In genomic region chr11:50042345-50042997, GRCm38 (mm10) we compare ENCODE assay signal across 21 mouse cellular contexts. TPM values are rescaled to one million over a fixed set of nuclear protein-coding genes. Genes with fewer than 3 reads are reported as not detected.
DNase-seq lines count a peak whose midpoint lies in the region; ATAC-seq lines count a peak whose summit lies in the region.
"Had no signal": no experiment of that assay in that cellular context is flagged by ENCODE, and none has a peak within 500 bp of the region (broad histone marks: within the 10 kb centered on the region; RNA-seq: fewer than 3 reads in every experiment).

No protein-coding gene starts in this region.

- intact Hi-C loops in heart, postnatal 25 days (cut with DNase I): no loop called here

- H3K79me2 ChIP-seq in macrophage (ENCODE audit: inconsistent target): peaks cover 95% of the 10 kb centered on the region

- H3K27ac ChIP-seq in heart, embryonic 13.5 days (replicated peaks): 0 out of 2 replicates have a peak overlapping the region, but pooled peaks have one; percentile 12
- 0 out of 2 replicates have a peak overlapping the region, but pooled peaks have one; percentile 60 for H3K27ac ChIP-seq in brown adipose tissue, adult 24 weeks (replicated peaks; ENCODE audit: low read depth, low read length)
- H3K27ac ChIP-seq in macrophage: peak overlapping the region; percentile 27; the same call in 1 of the 2 replicates
- H3K27ac ChIP-seq: forebrain, embryonic 12.5 days; limb, embryonic 15.5 days; neural tube, embryonic 12.5 days had no signal

- H3K4me2 ChIP-seq in heart, embryonic 13.5 days: no peak overlapping the region
- H3K4me2 ChIP-seq: forebrain, embryonic 12.5 days; heart, embryonic 11.5 days; limb, embryonic 15.5 days; midbrain, embryonic 11.5 days; neural tube, embryonic 12.5 days had no signal

- no peak for ATAC-seq in heart, embryonic 13.5 days (ENCODE audit: extremely low read depth, insufficient number of reproducible peaks, low FRiP score, low TSS enrichment)
- ATAC-seq: hindbrain, embryonic 16.5 days; lung, postnatal 0 days had no signal

- no peak for DNase-seq in heart, postnatal 25 days (ENCODE audit: low spot score)
- DNase-seq in 416B (ENCODE audit: low read depth): peak; percentile 82
- no peak for DNase-seq in frontal cortex, postnatal 36 days (ENCODE audit: low spot score in 2 of 2)
- DNase-seq in right cerebral cortex, adult 2 months (ENCODE audit: low spot score in 2 of 2): no peak
- no peak for DNase-seq in lung, postnatal 4 days
- DNase-seq: adrenal gland, postnatal 36 days; cerebellum, postnatal 10 days; heart, postnatal 36 days; kidney, adult 8-10 months; right cerebral cortex, postnatal 25 days; thymus, adult 18-20 months had no signal

- no peaks in the 10 kb centered on the region for H3K36me3 ChIP-seq in heart, embryonic 13.5 days
- no peaks in the 10 kb centered on the region for H3K36me3 ChIP-seq in macrophage (ENCODE audit: inconsistent target)
- H3K36me3 ChIP-seq: forebrain, embryonic 12.5 days; limb, embryonic 15.5 days; neural tube, embryonic 12.5 days had no signal

- WGBS in heart, embryonic 13.5 days: 68% methylated on average over 4 of the region's 4 CpGs
- WGBS in macrophage (ENCODE audit: missing documents): 38% methylated on average over 4 of the region's 4 CpGs

- H3K9ac ChIP-seq in heart, embryonic 13.5 days: no peak overlapping the region
- H3K9ac ChIP-seq: forebrain, embryonic 12.5 days; limb, embryonic 15.5 days; neural tube, embryonic 12.5 days had no signal

- H3K27me3 ChIP-seq in heart, embryonic 13.5 days (replicated peaks): no peaks in the 10 kb centered on the region
- H3K27me3 ChIP-seq: forebrain, embryonic 12.5 days; limb, embryonic 15.5 days; neural tube, embryonic 12.5 days had no signal

- no peak overlapping the region for H3K4me3 ChIP-seq in heart, embryonic 13.5 days
- no peak overlapping the region for H3K4me3 ChIP-seq in brown adipose tissue, adult 24 weeks (ENCODE audit: insufficient read depth, low read depth, low read length)
- no peak overlapping the region for H3K4me3 ChIP-seq in macrophage (ENCODE audit: inconsistent target)
- H3K4me3 ChIP-seq: forebrain, embryonic 12.5 days; limb, embryonic 15.5 days; neural tube, embryonic 12.5 days had no signal

- peaks cover 19% of the 10 kb centered on the region for H3K4me1 ChIP-seq in heart, embryonic 13.5 days
- peaks cover 3% of the 10 kb centered on the region for H3K4me1 ChIP-seq in brown adipose tissue, adult 24 weeks (ENCODE audit: control insufficient read depth, insufficient read depth, insufficient read length, low read length)
- H3K4me1 ChIP-seq: neural tube, embryonic 12.5 days had no signal

- no peaks in the 10 kb centered on the region for H3K9me3 ChIP-seq in heart, embryonic 13.5 days
- H3K9me3 ChIP-seq: forebrain, embryonic 12.5 days; limb, embryonic 15.5 days; neural tube, embryonic 12.5 days had no signal

RNA-seq across cellular contexts. Expression of gene Rnf130, which starts 17.3 kb away (rescaled TPM):
- 25.7 and 29.6 TPM in 2 replicates for polyA plus RNA-seq in heart, embryonic 13.5 days (2015; fragmentation: Nextera tagmentation; extraction: Ambion mirVana)
- total RNA-seq in heart, postnatal 25 days (2021): 10 to 100 TPM; 48.6 to 50.6 TPM
- 78.5 and 97.9 TPM in 2 replicates for polyA plus RNA-seq in brown adipose tissue, adult 24 weeks (2012; ENCODE audit: insufficient read depth, insufficient read length, missing spikeins)
- 10 to 100 TPM in 25 of 26 experiments, 1 to 10 TPM in 1; 8.6 to 73.4 (median 52.4) TPM for total RNA-seq in macrophage (2018; cell fraction: chromatin; rRNA removed)
- total RNA-seq in macrophage (2018; cell fraction: cytosol; rRNA removed): 100 to 1,000 TPM; 215 to 303 (median 274) TPM
- total RNA-seq in macrophage (2018; cell fraction: nucleus; rRNA removed): 100 to 1,000 TPM in 18 of 26 experiments, 10 to 100 TPM in 8; 42.9 to 166 (median 120) TPM
- polyA plus RNA-seq in macrophage (2018): 245 to 360 TPM (median 267 TPM) in 3 replicates
